Mouse (Mus musculus): Measurements from ENCODE around the gene Rgs16.

The Rgs16 gene

GRCm38 (mm10) chr1:153708626-153709025, 31.5 kb upstream of the Rgs16 start:
- CTCF ChIA-PET = interaction anchor here in 2 of 4 experiments (0.5 to 0.7 kb wide), 2 partner anchors 149 to 647 kb away, joined by 3 to 15 read pairs; no protein-coding TSS in a partner anchor

DNA sequence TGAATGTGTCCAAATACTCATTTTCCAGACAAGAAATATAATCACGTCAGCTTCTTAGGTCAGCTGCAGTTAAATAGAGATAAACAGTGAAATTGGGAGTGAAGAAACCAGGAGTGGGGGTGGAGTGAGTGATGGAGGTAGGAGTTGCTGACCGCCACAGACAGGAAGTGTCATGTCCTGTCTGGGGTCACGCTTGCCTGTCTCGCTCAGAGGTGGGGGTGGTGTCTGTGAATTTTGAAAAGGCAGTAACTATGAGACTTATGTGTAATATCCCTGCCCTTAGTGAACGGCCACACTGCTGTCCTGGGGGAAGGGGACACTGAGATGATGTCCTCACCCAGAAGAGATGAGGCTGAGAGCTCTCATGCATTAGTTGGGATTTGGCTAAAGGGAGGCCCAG, 30.7 kb upstream of the Rgs16 start:
- ChIA-PET POLR2A (interaction anchor here in 1 of 4 experiments (0.9 kb wide), 1 partner anchor 11 kb away, joined by 5 read pairs; no protein-coding TSS in a partner anchor), CTCF (interaction anchor here in 1 of 4 experiments (0.5 kb wide), 1 partner anchor 385 kb away, joined by 6 read pairs; no protein-coding TSS in a partner anchor)

More at GRCm38 (mm10) chr1:153708626-153709025, 31.5 kb upstream of the Rgs16 start:
- POLR2A ChIA-PET = interaction anchor here in 2 of 4 experiments (0.7 to 1.2 kb wide), 2 partner anchors 12 to 1630 kb away, joined by 3 read pairs; no protein-coding TSS in a partner anchor

DNA sequence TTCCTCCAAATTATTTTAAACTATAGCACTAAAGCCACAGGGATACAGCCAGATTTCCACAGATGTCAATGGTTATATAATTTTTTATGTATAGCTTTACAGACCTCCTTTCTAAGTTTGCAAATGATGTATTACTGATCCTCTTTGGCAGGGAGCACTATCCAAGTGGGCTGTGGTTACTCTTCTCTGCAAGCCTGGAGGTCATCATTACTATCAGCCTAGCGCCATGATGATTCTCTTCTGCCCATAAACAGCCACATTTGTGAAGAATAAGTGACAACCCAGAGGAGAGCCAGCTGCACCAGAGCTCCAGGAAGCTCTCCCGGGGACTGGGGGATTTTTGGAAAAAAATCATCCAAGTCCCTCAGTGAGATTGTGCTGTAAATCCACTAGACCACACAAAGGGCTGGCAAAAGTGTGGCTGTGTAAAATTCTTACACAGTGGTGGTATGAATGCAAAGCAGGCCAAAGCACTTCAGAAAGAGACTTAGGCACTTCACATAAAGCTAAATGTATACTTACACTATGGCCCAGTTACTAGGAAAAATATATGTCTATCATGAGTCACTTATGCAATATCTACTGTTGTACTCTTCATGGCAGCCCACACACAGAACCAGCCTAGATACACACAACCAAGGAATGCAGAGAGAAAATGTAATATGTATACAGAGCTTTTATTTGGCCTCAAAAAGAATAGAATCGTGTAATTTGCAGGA, 28.4 kb upstream of the Rgs16 start:
- POLR2A ChIA-PET = interaction anchor here in 2 of 4 experiments (0.7 to 1.1 kb wide), 3 partner anchors 12 to 242 kb away, joined by 4 to 5 read pairs (median 4); no protein-coding TSS in a partner anchor
- CTCF ChIA-PET = no interaction called here

DNA sequence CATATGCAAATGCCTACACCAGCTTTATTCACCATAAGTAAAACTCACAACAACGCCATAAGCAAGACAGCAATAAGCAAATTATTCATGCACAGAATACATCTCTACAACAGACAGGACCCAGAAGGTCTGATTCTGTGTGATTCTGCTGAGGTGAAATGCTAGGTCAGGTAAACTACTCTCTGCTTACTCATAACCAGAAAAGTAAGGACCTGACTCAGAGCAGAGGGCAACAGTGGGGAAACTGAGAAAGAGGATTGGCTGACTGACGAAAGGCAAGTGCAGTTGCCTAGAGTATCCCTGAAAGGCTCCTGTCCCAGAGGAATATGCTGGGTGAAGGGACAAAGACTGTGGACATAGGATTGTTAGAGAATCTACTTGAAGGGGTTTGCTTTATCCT, 27.5 kb upstream of the Rgs16 start:
- POLR2A ChIA-PET = no interaction called here
- CTCF ChIA-PET = no interaction called here

- ChIA-PET POLR2A (no interaction called here), CTCF (interaction anchor here in 1 of 4 experiments (1.3 kb wide), 1 partner anchor 159 kb away, joined by 5 read pairs; no protein-coding TSS in a partner anchor)
These were observed 22.2 kb upstream of the Rgs16 start for GRCm38 (mm10) chr1:153717990-153718389.

DNA sequence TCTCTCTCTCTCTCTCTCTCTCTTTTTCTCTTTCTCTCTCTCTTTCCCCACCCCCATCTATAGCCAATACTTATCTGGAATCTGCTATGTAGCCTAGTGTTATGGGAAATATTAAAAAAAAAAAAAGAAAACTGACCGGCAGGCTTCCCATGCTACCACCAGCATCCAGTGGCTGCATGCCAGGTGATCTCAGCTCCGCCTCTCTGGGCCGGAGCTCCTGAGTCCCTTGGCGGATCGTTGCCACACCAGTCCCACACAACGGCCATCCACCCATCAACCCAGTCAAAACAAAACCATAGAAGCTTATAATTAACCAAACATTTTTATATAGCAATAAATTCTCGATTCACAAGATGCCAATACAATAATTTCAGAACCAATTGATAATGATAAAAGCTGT, 19.2 kb upstream of the Rgs16 start:
- CTCF ChIA-PET = no interaction called here
- POLR2A ChIA-PET = interaction anchor here in 2 of 4 experiments (0.7 to 1.5 kb wide), 3 partner anchors 11 to 399 kb away, joined by 3 to 5 read pairs (median 3); no protein-coding TSS in a partner anchor

- ChIA-PET POLR2A (interaction anchor here in 1 of 4 experiments (0.9 to 1.5 kb wide), 3 partner anchors 12 to 17 kb away, joined by 3 to 5 read pairs (median 3); no protein-coding TSS in a partner anchor), CTCF (no interaction called here)
These were observed 18.4 kb upstream of the Rgs16 start for GRCm38 (mm10) chr1:153721565-153722310.

- ChIA-PET CTCF (no interaction called here), POLR2A (interaction anchor here in 2 of 4 experiments (0.6 to 1.5 kb wide), 3 partner anchors 12 to 20 kb away, joined by 3 to 4 read pairs (median 4); no protein-coding TSS in a partner anchor)
These were observed 16.7 kb upstream of the Rgs16 start for GRCm38 (mm10) chr1:153723426-153723825.

- ChIA-PET POLR2A (interaction anchor here in 1 of 4 experiments (1.0 kb wide), 1 partner anchor 49 kb away, joined by 3 read pairs; no protein-coding TSS in a partner anchor), CTCF (no interaction called here)
These were observed 13.5 kb upstream of the Rgs16 start for GRCm38 (mm10) chr1:153726636-153727035.

DNA sequence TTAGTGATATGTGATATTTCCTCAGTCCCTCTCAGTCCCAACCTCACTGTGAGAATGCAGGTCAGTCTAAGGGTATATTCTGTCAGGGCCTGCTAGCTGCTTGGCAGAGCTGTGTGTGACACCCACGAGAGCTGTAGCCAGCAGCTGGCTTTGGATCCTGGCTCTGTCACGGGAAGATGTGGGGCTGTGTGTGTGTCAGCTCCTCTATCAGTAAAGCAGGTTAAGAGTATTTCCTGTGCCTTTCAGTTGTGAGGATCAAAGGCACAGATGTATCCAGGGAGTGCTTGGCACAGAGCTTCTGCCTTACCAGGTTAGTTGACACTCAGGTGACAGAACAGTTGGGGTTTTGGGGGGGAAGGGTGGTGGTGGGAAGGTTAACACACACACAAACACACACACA, 10.3 kb upstream of the Rgs16 start:
- ChIA-PET CTCF (no interaction called here), POLR2A (interaction anchor here in 1 of 4 experiments (1.3 kb wide), 1 partner anchor 20 kb away, joined by 3 read pairs; the partner anchor contains the start of gene Rnasel)

- CTCF ChIA-PET = interaction anchor here in 2 of 4 experiments (0.6 to 1.2 kb wide), 2 partner anchors 16 to 172 kb away, joined by 3 read pairs; no protein-coding TSS in a partner anchor
- POLR2A ChIA-PET = interaction anchor here in 1 of 4 experiments (1.0 kb wide), 1 partner anchor 159 kb away, joined by 3 read pairs; no protein-coding TSS in a partner anchor
These were observed 9.5 kb upstream of the Rgs16 start for GRCm38 (mm10) chr1:153730671-153731070.

- POLR2A ChIA-PET = interaction anchor here in 3 of 4 experiments (0.6 to 1.1 kb wide), 6 partner anchors 16 to 184 kb away, joined by 3 to 5 read pairs (median 3); partner anchors contain the start of genes Rnasel (in 2 of the 3) and Npl (in 1 of the 3)
- CTCF ChIA-PET = interaction anchor here in 2 of 4 experiments (0.9 to 2.5 kb wide), 3 partner anchors 16 to 176 kb away, joined by 3 to 7 read pairs (median 4); partner anchors contain the start of gene Rnasel (in 1 of the 2)
These were observed 7.0 kb upstream of the Rgs16 start for GRCm38 (mm10) chr1:153733181-153733580.

- CTCF ChIA-PET = interaction anchor here in 1 of 4 experiments (0.6 to 2.5 kb wide), 2 partner anchors 14 to 185 kb away, joined by 3 to 7 read pairs; partner anchors contain the start of genes Npl and Rnasel
- POLR2A ChIA-PET = interaction anchor here in 2 of 4 experiments (0.7 kb wide), 2 partner anchors 73 to 175 kb away, joined by 4 read pairs; no protein-coding TSS in a partner anchor
These were observed 5.3 kb upstream of the Rgs16 start for GRCm38 (mm10) chr1:153734866-153735265.

- ChIA-PET POLR2A (no interaction called here), CTCF (no interaction called here)
These were observed 4.1 kb upstream of the Rgs16 start for GRCm38 (mm10) chr1:153736096-153736495.

DNA sequence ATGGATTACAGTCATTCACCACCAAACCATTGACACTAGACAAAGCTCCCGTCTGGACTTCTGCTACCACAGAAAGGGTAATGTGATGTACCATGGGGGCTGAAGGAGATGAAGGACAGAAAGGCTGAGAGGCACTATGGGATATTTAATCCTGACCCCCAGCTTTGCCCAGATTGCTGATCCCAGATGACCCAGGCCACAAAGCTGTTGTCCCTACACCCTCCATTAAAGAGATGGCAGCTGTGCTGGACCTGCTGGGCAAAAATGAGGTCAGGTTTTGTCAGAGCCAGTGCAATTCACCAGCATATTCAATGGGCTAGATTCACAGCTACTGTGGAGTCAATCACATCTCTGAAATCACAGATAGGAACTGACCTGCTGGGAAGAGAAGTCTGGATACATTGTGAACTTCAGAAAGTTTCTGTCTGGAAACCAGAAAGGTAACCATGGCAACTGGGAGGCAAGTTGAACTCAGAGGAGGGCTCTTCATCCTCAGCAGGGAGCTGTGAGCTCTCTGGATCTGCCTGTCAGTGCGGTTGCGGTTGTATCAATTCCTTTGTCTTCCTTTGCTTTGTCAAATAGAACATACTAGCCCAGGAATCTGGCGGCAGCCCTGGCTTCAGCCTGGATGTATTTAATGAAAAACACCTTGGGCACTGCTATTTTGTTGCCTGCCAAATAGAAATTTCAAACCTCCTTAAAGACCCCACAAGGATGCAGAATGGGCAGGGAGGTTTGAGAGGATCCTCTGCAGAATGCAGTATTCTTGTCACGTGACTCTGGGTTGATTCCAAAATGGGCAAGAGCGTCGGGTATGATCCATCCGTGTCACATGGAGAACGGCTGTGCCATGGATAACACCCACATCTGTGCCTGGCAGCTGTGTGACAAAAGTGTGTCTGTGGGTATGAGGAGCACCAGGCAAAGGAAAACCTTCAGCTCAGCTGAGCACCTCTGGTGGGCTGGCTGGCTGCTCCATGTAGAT, 2.8 kb upstream of the Rgs16 start:
- POLR2A ChIA-PET = interaction anchor here in 1 of 4 experiments (2.2 kb wide), 1 partner anchor 12 kb away, joined by 11 read pairs; the partner anchor contains the start of gene Rnasel
- CTCF ChIA-PET = interaction anchor here in 2 of 4 experiments (1.6 to 1.7 kb wide), 2 partner anchors 12 to 178 kb away, joined by 5 to 6 read pairs; partner anchors contain the start of gene Rnasel (in 1 of the 2)

DNA sequence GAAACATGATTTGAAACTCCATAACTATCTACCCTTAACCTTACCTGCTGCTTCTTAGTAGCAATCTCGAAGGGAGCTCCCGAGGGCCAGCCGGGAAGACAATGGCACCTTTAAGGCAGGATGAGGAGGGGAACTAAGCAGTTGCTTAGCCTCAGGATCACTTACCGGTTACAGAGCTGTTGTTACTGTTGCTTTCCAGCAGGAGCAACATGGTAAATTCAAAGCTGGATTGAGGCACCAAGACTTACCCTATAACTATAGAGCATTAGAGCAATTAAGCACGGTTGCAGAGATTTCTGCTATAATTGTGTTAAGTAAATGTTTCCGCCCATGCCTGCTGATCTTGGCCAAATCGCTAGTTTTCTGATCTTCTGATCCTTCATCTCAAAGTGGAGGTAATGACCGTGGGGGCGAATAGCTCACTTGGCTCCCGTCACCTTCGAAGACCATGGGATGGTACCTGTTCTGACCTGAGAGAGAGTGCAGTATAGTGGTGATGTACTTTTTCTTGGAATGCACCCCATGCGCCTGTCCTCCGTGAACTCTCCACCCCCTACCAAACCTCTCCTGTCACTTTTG, 623 bp upstream of the Rgs16 start:
- ChIA-PET CTCF (interaction anchor here in 3 of 4 experiments (0.6 to 1.4 kb wide), 8 partner anchors 10 to 451 kb away, joined by 3 to 8 read pairs (median 5); partner anchors contain the start of gene Rnasel (in 3 of the 3)), POLR2A (interaction anchor here in 3 of 4 experiments (0.7 to 2.2 kb wide), 4 partner anchors 10 to 190 kb away, joined by 3 to 11 read pairs (median 4); partner anchors contain the start of genes Rnasel (in 2 of the 3) and Npl (in 1 of the 3))

Measured in embryonic stem cell, embryonic (primary cell).